Mouse (Mus musculus): ENCODE measurements around the gene Chrnb1.

- TF ChIP-seq EP300 (optimal IDR thresholded peaks at IDR 0.05) (no peak), CTCF (IDR thresholded peaks at IDR 0.05; ENCODE audit: low read depth) (no peak)
Observed at GRCm38 (mm10) chr11:69828832-69829231, 33.1 kb upstream of the Chrnb1 start.

Measured in stomach, postnatal 0 days (tissue).